Mouse (Mus musculus): ENCODE measurements at regions not wholly inside any gene's neighbourhood (a gene's known extent, or its start where the extent isn't known, plus 50 kb on each side); places are given as distances from the start of the nearest gene placed in this dataset.

- no peak for ATAC-seq (ENCODE audit: insufficient read depth)
- WGBS (ENCODE audit: insufficient replicate concordance), result 58% methylated on average over 2 of the region's 2 CpGs
- no peak for DNase-seq (ENCODE audit: low read depth in 3 of 3, low spot score in 3 of 3)
- Histone ChIP-seq H3K36me3 (replicated peaks; ENCODE audit: control insufficient read depth, insufficient read depth, low read depth) (no peaks in the 10 kb centered on the region), H3K27ac (no peak overlapping the region), H3K4me2 (ENCODE audit: low read depth) (no peak overlapping the region), H3K27me3 (ENCODE audit: control insufficient read depth, insufficient read depth, low read length) (no peaks in the 10 kb centered on the region), H3K9ac (replicated peaks) (no peak overlapping the region), H3K4me3 (ENCODE audit: insufficient read depth in 1 of 2, low read depth in 2 of 2, low read length in 2 of 2) (no peak overlapping the region), H3K9me3 (ENCODE audit: control insufficient read depth, low read length) (no peaks in the 10 kb centered on the region), H3K4me1 (replicated peaks; ENCODE audit: control insufficient read depth in 2 of 2, insufficient read depth in 2 of 2, low read length in 1 of 2) (no peaks in the 10 kb centered on the region)
- TF ChIP-seq CTCF (IDR thresholded peaks at IDR 0.05; ENCODE audit: low read depth) (no peak), EP300 (IDR thresholded peaks at IDR 0.05; ENCODE audit: low read depth) (no peak)
These were observed 955.5 kb upstream of the Tenm3 start for GRCm38 (mm10) chr8:49799236-49799635.

GRCm38 (mm10) chr8:49796741-49797140, 953.0 kb upstream of the Tenm3 start:
- no peaks in the 10 kb centered on the region for H3K36me3 ChIP-seq (replicated peaks; ENCODE audit: control insufficient read depth, insufficient read depth, low read depth)
- no peak overlapping the region for H3K27ac ChIP-seq
- WGBS (ENCODE audit: insufficient replicate concordance), result 78% methylated on average over 3 of the region's 3 CpGs
- ATAC-seq (ENCODE audit: insufficient read depth) (no peak), DNase-seq (ENCODE audit: low read depth in 3 of 3, low spot score in 3 of 3) (no peak)
- no peak overlapping the region for H3K9ac ChIP-seq (replicated peaks)
- H3K4me2 ChIP-seq (ENCODE audit: low read depth), result no peak overlapping the region
- H3K27me3 ChIP-seq (ENCODE audit: control insufficient read depth, insufficient read depth, low read length), result no peaks in the 10 kb centered on the region
- no peak overlapping the region for H3K4me3 ChIP-seq (ENCODE audit: insufficient read depth in 1 of 2, low read depth in 2 of 2, low read length in 2 of 2)
- TF ChIP-seq CTCF (IDR thresholded peaks at IDR 0.05; ENCODE audit: low read depth), result no peak
- TF ChIP-seq EP300 (IDR thresholded peaks at IDR 0.05; ENCODE audit: low read depth), result no peak
- no peaks in the 10 kb centered on the region for H3K9me3 ChIP-seq (ENCODE audit: control insufficient read depth, low read length)
- no peaks in the 10 kb centered on the region for H3K4me1 ChIP-seq (replicated peaks; ENCODE audit: control insufficient read depth in 2 of 2, insufficient read depth in 2 of 2, low read length in 1 of 2)

- no peaks in the 10 kb centered on the region for H3K27me3 ChIP-seq (ENCODE audit: control insufficient read depth, insufficient read depth, low read length)
- DNase-seq (ENCODE audit: low read depth in 3 of 3, low spot score in 3 of 3), result no peak
- H3K27ac ChIP-seq, result no peak overlapping the region
- ATAC-seq (ENCODE audit: insufficient read depth), result no peak
- no peak overlapping the region for H3K9ac ChIP-seq (replicated peaks)
- no peaks in the 10 kb centered on the region for H3K9me3 ChIP-seq (ENCODE audit: control insufficient read depth, low read length)
- TF ChIP-seq CTCF (IDR thresholded peaks at IDR 0.05; ENCODE audit: low read depth) (no peak), EP300 (IDR thresholded peaks at IDR 0.05; ENCODE audit: low read depth) (no peak)
- no peaks in the 10 kb centered on the region for H3K36me3 ChIP-seq (replicated peaks; ENCODE audit: control insufficient read depth, insufficient read depth, low read depth)
- 63% methylated on average over 1 of the region's 1 CpGs for WGBS (ENCODE audit: insufficient replicate concordance)
- no peak overlapping the region for H3K4me3 ChIP-seq (ENCODE audit: insufficient read depth in 1 of 2, low read depth in 2 of 2, low read length in 2 of 2)
- H3K4me2 ChIP-seq (ENCODE audit: low read depth), result no peak overlapping the region
- no peaks in the 10 kb centered on the region for H3K4me1 ChIP-seq (replicated peaks; ENCODE audit: control insufficient read depth in 2 of 2, insufficient read depth in 2 of 2, low read length in 1 of 2)
These were observed 950.7 kb upstream of the Tenm3 start for GRCm38 (mm10) chr8:49794491-49794890.

GRCm38 (mm10) chr8:49769829-49770228, 926.1 kb upstream of the Tenm3 start:
- no peak overlapping the region for H3K9ac ChIP-seq (replicated peaks)
- no peaks in the 10 kb centered on the region for H3K4me1 ChIP-seq (replicated peaks; ENCODE audit: control insufficient read depth in 2 of 2, insufficient read depth in 2 of 2, low read length in 1 of 2)
- DNase-seq (ENCODE audit: low read depth in 3 of 3, low spot score in 3 of 3) (no peak), ATAC-seq (ENCODE audit: insufficient read depth) (no peak)
- H3K9me3 ChIP-seq (ENCODE audit: control insufficient read depth, low read length), result no peaks in the 10 kb centered on the region
- TF ChIP-seq EP300 (IDR thresholded peaks at IDR 0.05; ENCODE audit: low read depth) (no peak), CTCF (IDR thresholded peaks at IDR 0.05; ENCODE audit: low read depth) (no peak)
- no peak overlapping the region for H3K4me2 ChIP-seq (ENCODE audit: low read depth)
- no peak overlapping the region for H3K4me3 ChIP-seq (ENCODE audit: insufficient read depth in 1 of 2, low read depth in 2 of 2, low read length in 2 of 2)
- WGBS (ENCODE audit: insufficient replicate concordance), result 45% methylated on average over 4 of the region's 4 CpGs
- H3K27ac ChIP-seq, result no peak overlapping the region
- H3K27me3 ChIP-seq (ENCODE audit: control insufficient read depth, insufficient read depth, low read length), result no peaks in the 10 kb centered on the region
- H3K36me3 ChIP-seq (replicated peaks; ENCODE audit: control insufficient read depth, insufficient read depth, low read depth), result no peaks in the 10 kb centered on the region

- WGBS (ENCODE audit: insufficient replicate concordance), result 49% methylated on average over 6 of the region's 6 CpGs
- Histone ChIP-seq H3K36me3 (replicated peaks; ENCODE audit: control insufficient read depth, insufficient read depth, low read depth) (no peaks in the 10 kb centered on the region), H3K9me3 (ENCODE audit: control insufficient read depth, low read length) (no peaks in the 10 kb centered on the region), H3K27me3 (ENCODE audit: control insufficient read depth, insufficient read depth, low read length) (no peaks in the 10 kb centered on the region), H3K9ac (replicated peaks) (no peak overlapping the region), H3K27ac (no peak overlapping the region), H3K4me1 (replicated peaks; ENCODE audit: control insufficient read depth in 2 of 2, insufficient read depth in 2 of 2, low read length in 1 of 2) (no peaks in the 10 kb centered on the region), H3K4me2 (ENCODE audit: low read depth) (no peak overlapping the region), H3K4me3 (ENCODE audit: insufficient read depth in 1 of 2, low read depth in 2 of 2, low read length in 2 of 2) (no peak overlapping the region)
- no peak for TF ChIP-seq EP300 (IDR thresholded peaks at IDR 0.05; ENCODE audit: low read depth)
- TF ChIP-seq CTCF (IDR thresholded peaks at IDR 0.05; ENCODE audit: low read depth), result no peak
- no peak for ATAC-seq (ENCODE audit: insufficient read depth)
- DNase-seq (ENCODE audit: low read depth in 3 of 3, low spot score in 3 of 3), result no peak
These were observed 894.3 kb upstream of the Tenm3 start for GRCm38 (mm10) chr8:49738043-49738442.

Data from liver, embryonic 14.5 days (tissue).